Mouse (Mus musculus) adrenal gland, postnatal 14 days (tissue): ENCODE results near the gene Armt1. TPM values are rescaled to one million over a fixed set of nuclear protein-coding genes. Genes with fewer than 3 reads are reported as not detected.

Experiments
- DNase-seq: peaks from one replicate; pipeline ENCODE4 v3.0.0; 2021; ENCODE audit warnings: mixed read lengths
- long read RNA-seq, 2 experiments: library from polyadenylated mRNA; stranded (forward); transcript quantifications; one replicate each; pipeline ENCODE4 v2.0.0; 2021
- total RNA-seq: library from RNA; stranded (reverse); gene quantifications from 2 replicates; pipeline ENCODE4 v1.2.3, GENCODE M21; 2021

Gene Armt1
- total RNA-seq: 15.7 and 20.1 TPM in 2 replicates
- long read RNA-seq, experiment 1, full-length matches to known transcripts: 15 of 18 reads
- long read RNA-seq, experiment 1, partial matches to known transcripts: 0 of 18 reads
- long read RNA-seq, experiment 1, other reads (novel, unspliced or antisense): 3 of 18 reads
- long read RNA-seq, experiment 2, full-length matches to known transcripts: 12 of 15 reads
- long read RNA-seq, experiment 2, partial matches to known transcripts: 0 of 15 reads
- long read RNA-seq, experiment 2, other reads (novel, unspliced or antisense): 3 of 15 reads

- peak; percentile 98 for DNase-seq
Observed at GRCm38 (mm10) chr10:4432123-4432931, at the start of gene Armt1, which contains the start of gene Rmnd1. TSS of gene Armt1 (plus strand) at chr10:4432467. TSS of gene Rmnd1 (minus strand) at chr10:4432388.

- DNase-seq: no peak
Observed at GRCm38 (mm10) chr10:4384244-4384643, 48.0 kb upstream of the Armt1 start.

- peak; percentile 97 for DNase-seq
Observed at GRCm38 (mm10) chr10:4386609-4387591, 45.4 kb upstream of the Armt1 start.

GRCm38 (mm10) chr10:4387701-4388383, 44.4 kb upstream of the Armt1 start, which contains the start of gene Zbtb2:
TSS of gene Zbtb2 (minus strand) at chr10:4388108.
- peak; percentile 86 for DNase-seq

GRCm38 (mm10) chr10:4388384-4388745, 43.9 kb upstream of the Armt1 start:
- no peak for DNase-seq

- DNase-seq: peak; percentile 68
Observed at GRCm38 (mm10) chr10:4389036-4389435, 43.2 kb upstream of the Armt1 start.

DNA sequence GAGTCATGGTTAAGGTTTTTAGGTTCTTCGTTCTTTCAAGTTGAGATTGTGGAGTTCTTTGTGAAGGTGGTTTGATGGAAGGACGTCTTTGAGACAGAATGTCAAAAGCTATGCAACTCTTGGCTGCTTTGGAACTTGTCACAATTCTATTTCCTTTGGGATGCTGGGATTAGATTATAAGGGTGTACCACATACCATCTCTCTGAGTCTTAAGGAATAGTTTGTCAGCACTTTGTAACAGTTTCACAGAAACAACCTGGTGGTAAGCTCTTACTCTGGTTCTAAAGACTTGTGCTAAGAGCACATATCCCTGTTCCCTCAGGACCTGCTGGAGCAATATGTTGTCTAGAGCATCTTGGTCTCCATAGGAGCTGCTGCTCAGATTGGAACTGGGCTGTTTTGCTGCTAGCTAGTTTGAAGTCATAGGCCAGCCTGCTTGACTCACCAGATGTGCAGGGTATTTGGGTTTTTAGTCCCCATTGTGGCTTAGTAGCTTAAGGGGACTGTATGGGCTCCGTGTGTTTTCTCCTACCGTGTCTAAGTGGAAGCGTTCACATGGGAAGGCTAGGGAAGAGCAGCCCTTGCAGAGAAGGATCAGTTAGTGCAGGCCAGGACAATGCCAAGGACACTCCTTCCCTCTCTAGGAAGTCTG, 42.7 kb upstream of the Armt1 start:
- peak; percentile 35 for DNase-seq

GRCm38 (mm10) chr10:4390550-4390949, 41.7 kb upstream of the Armt1 start:
- no peak for DNase-seq

DNA sequence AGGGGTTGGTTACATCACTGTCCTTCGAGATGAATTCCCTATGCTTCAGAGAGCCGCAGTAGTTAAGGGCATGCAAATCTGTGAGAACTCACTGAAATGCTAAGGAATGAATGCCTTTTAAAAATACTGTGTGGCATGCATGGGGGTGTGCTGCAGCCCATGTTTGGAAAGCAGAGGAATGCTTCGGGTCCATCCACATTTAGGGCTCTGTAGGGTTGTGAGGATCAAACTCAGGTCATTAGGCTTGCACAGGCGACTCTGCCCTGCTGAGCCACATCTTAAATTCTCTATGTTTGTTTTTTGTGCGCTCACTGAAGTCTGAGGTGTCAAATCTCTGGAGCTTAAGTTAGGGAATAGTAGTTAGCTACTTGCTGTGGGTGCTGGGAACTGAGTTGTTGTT, 41.2 kb upstream of the Armt1 start:
- no peak for DNase-seq

- DNase-seq: peak; percentile 70
Observed at GRCm38 (mm10) chr10:4391851-4392250, 40.4 kb upstream of the Armt1 start.

DNA sequence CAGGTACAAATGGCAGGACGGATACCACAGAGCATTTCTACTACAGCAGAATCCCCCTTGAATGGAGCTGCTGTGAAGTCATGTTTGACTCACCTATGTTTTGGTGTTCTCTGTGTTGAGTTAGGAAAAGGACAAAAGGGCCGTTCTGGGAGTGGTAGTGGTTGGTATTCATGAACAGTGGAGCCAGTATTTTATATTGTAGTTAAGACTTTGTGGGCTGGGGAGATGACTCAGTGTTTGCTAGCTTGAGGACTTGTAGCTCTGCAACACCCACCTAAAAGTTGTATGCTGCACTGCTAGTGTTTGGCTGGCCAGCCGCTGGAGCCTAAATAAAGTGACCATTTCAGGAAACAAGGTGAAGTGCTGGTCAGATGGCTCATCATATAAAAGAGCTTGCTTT, 36.9 kb upstream of the Armt1 start:
- no peak for DNase-seq

DNA sequence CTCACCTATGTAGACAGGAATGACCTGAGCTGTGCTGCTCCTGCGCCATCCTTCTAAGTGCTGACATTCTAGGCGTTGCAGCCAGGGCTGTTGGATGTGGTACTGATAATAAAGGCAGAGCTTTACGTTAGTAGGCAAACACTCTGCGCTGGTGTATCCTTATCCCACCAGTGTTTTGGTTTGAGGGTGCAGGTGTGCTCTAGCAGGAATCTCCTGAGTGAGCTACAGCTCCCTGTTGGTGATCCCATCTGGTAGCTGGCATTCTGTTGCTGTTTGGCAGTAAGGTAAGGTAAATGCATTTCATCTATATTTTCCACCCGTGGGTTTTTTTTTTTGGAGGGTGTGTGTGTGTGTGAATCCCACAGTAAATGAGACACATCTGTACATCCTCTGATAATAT, 34.2 kb upstream of the Armt1 start:
- no peak for DNase-seq

DNA sequence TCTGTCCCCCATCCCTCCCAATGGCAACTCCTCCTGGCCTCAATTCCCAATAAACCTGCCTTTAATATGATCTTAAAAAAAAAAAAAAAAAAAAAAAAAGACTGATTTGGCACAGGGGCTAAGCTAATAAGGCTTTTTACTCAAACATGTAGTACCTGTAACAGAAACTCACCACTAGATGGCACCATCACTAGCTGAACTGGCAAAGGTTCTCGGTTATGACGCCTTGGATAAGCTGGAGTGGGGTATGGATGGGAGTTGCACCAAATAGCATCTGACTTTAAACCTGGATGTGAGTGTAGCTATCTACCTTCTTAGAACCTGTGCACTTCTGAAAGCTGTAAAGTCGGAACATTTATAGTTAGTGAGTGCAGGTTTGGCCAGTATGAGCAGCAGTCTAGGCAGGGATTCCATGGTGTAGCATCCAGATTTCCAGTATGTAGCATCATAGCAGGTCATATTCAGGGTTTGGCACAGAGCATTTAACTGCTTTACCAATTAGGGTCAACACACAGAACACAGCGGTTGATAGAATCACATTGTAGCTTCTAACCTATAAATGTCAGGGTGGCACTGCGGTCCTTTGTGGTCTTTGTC, 27.3 kb upstream of the Armt1 start:
- peak; percentile 65 for DNase-seq

DNA sequence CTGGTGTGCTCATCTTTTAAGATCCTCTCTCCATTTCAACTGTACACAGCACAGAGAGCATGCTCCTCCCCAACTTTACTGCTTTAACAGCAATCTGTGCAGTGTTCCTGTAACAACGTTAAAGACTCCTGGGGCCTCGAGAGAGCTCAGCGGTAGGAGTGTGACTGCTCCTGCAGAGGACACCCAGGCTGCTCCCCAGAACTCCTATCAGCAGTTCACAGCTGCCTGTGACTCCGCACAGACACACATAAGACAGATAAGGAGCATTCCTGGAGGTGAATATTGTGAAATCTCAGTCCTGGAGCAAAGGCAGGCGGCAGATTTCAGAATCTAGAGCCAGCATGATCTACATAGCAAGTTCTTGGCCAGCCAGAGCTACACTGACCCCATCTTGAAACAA, 26.8 kb upstream of the Armt1 start:
- no peak for DNase-seq

DNA sequence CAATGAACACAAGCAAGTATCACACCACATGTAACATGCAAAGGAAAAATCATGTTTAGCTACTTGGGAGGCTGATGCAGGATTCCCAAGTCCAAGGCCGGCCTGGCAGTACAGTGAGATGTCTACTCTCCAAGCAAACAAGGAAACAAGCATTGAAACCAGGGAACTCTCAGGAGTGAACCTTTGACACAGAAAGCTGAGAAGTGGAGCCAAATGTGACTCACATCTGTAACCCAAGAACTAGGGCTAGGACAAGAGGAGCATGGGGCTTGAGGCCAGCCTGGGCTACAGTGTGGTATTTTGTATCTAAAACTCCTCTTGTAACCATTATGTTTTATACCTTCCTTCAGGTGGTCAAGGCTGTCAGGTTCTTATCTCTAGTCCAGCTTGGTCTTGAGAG, 25.1 kb upstream of the Armt1 start:
- DNase-seq: no peak

DNA sequence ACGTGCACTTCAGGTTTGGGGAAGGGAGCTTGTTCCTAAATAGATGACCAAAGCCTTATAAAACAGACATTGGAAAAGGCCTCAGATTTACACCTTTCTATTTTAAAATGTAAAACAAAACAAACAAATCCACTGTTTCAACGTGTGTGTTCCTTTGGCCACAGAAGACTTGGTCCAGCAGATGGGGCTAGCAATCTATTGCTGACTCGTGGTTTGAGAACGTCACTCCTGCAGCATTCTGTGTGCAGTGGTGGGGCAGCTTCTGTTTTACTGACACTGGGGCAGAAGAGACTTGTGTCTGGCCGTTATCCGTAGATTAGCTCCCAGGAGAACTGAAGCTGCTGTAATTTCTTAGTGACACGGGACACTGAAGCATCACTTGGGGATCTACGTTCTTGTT, 7.0 kb upstream of the Armt1 start:
- peak; percentile 57 for DNase-seq

- no peak for DNase-seq
Observed at GRCm38 (mm10) chr10:4430399-4430798, 1.9 kb upstream of the Armt1 start.

DNA sequence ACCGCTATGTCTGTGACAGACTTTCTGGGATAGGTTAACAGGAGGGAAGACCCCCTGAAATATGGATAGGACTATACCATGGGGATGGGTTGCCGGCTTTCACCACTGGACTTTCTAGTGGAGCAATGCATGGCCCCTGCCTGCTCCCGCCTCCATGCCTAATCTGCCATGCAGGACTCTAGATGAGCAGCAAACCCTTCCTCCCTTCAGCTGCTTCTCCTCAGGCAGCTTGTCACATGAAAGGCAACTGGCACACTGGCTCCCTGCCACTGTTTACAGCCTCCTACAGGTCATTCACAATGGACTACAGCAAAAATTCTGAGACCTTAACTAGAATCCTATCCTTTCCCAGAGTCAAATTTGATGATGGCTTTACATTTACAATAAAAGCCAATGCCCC, 1.4 kb upstream of the Armt1 start:
- DNase-seq: peak; percentile 40

- DNase-seq: no peak
Observed at GRCm38 (mm10) chr10:4431746-4432122, 533 bp upstream of the Armt1 start.

DNA sequence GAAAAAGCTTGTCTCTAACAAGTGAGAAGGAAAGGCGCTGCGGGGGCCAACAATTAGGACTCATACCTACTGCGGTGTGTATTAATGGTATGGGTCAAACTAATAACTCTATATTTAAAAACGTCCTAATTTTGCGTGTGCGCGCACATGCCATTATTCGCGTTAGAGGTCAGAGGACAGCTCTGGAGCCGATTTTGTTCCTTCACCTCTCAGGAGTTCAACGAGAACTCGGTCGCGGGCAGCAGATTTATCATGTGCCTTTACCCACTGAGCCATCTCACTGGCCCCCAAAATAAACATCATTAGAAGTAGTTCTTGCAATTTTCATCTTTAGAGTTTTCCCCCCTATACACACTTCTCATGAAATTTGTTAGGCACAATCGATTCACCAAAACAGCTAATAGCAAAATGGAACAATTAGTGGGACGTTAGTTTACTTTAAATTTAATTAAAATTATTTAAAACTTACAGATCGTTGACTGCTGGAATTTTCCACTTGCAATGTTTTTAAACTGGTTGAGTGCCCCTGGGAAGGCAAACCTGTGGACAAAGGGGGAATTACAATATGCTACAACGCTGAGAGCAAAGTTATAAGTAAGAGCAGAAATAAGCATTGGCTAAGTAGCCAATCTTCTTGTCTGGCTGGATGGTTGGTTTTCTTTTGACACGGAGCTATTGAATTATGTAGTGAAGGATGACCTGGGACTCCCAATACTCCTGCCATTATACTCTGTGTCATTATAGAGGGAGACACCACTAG, 909 bp downstream of the Armt1 start:
- peak; percentile 34 for DNase-seq
